Mouse (Mus musculus) frontal cortex, postnatal 14 days (tissue): ENCODE measurements around the gene Ube2d1.
A peak's percentile ranks its signal among the peaks of the same experiment; 100 is the strongest.

Experiments
- DNase-seq, 2 experiments: peaks; one replicate each; pipeline ENCODE4 v3.0.0; 2022; ENCODE audit warnings: low spot score in 2 of 2

Ube2d1 gene

GRCm38 (mm10) chr10:71285126-71285580 lies at the start of gene Ube2d1:
Gene Ube2d1, minus strand, starts transcription at chr10:71285262.
- peak; percentile 75 to 87 for DNase-seq

GRCm38 (mm10) chr10:71332859-71333258 lies 47.8 kb upstream of the Ube2d1 start:
- DNase-seq, result no peak

GRCm38 (mm10) chr10:71332376-71332775 lies 47.3 kb upstream of the Ube2d1 start:
- no peak for DNase-seq

- DNase-seq, result no peak
Measured at GRCm38 (mm10) chr10:71331908-71332307, 46.8 kb upstream of the Ube2d1 start.

- no peak for DNase-seq
Measured at GRCm38 (mm10) chr10:71330070-71330469, 45.0 kb upstream of the Ube2d1 start.

- no peak for DNase-seq
Measured at GRCm38 (mm10) chr10:71329295-71329694, 44.2 kb upstream of the Ube2d1 start.

GRCm38 (mm10) chr10:71328870-71329269 lies 43.8 kb upstream of the Ube2d1 start:
- no peak for DNase-seq

- no peak for DNase-seq
Measured at GRCm38 (mm10) chr10:71328382-71328781, 43.3 kb upstream of the Ube2d1 start.

GRCm38 (mm10) chr10:71327386-71327785 lies 42.3 kb upstream of the Ube2d1 start:
- no peak for DNase-seq

- peak; percentile 38 to 75 for DNase-seq
Measured at GRCm38 (mm10) chr10:71326789-71327188, 41.7 kb upstream of the Ube2d1 start.

- DNase-seq, result no peak
Measured at GRCm38 (mm10) chr10:71326123-71326522, 41.1 kb upstream of the Ube2d1 start.

- DNase-seq, result no peak
Measured at GRCm38 (mm10) chr10:71323669-71324068, 38.6 kb upstream of the Ube2d1 start.

- DNase-seq, result no peak
Measured at GRCm38 (mm10) chr10:71316497-71316896, 31.4 kb upstream of the Ube2d1 start.

GRCm38 (mm10) chr10:71316056-71316455 lies 31.0 kb upstream of the Ube2d1 start:
- no peak for DNase-seq

- no peak for DNase-seq
Measured at GRCm38 (mm10) chr10:71314596-71314995, 29.5 kb upstream of the Ube2d1 start.

GRCm38 (mm10) chr10:71310288-71310687 lies 25.2 kb upstream of the Ube2d1 start:
- no peak for DNase-seq

GRCm38 (mm10) chr10:71308199-71308598 lies 23.1 kb upstream of the Ube2d1 start:
- DNase-seq, result no peak

GRCm38 (mm10) chr10:71306759-71307158 lies 21.7 kb upstream of the Ube2d1 start:
- no peak for DNase-seq

- DNase-seq, result no peak
Measured at GRCm38 (mm10) chr10:71306190-71306589, 21.1 kb upstream of the Ube2d1 start.

GRCm38 (mm10) chr10:71302490-71302889 lies 17.4 kb upstream of the Ube2d1 start:
- no peak for DNase-seq

GRCm38 (mm10) chr10:71300161-71300560 lies 15.1 kb upstream of the Ube2d1 start:
- DNase-seq, result no peak

- no peak for DNase-seq
Measured at GRCm38 (mm10) chr10:71293245-71293644, 8.2 kb upstream of the Ube2d1 start.

GRCm38 (mm10) chr10:71292254-71292653 lies 7.2 kb upstream of the Ube2d1 start:
- no peak for DNase-seq

- no peak for DNase-seq
Measured at GRCm38 (mm10) chr10:71291801-71292200, 6.7 kb upstream of the Ube2d1 start.
